ENCODE assay signal across 15 mouse cellular contexts in the genomic region with DNA sequence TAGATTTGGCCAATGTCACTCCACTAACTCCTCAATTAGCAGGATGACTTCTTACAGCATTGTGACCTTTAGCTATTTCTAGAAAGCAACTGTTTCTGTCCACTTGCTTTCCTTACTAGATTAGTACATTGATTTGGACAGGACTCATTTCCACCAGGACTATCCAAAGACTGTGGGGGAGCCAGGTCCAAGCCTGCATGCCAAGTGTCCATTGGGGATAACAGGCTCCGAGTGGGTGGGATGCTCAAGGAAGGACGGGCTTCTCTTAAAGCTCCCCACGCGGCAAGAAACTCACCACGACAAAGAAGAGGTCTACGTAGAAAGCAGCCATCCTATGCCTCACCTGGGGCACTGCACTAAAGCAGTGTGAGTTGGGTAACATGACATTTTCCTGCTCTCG.
DNase-seq lines count a peak whose midpoint lies in the region; TF ChIP-seq lines count a peak whose summit lies in the region.
"Had no signal": no experiment of that assay in that cellular context is flagged by ENCODE, and none has a peak within 500 bp of the region (broad histone marks: within the 10 kb centered on the region; RNA-seq: fewer than 3 reads in every experiment).

No protein-coding gene starts in this region.

- no peak for TF ChIP-seq CTCF in layer of hippocampus, adult 2 months (conservative IDR thresholded peaks at IDR 0.05)

- no peak overlapping the region for H3K4me3 ChIP-seq in layer of hippocampus, adult 2 months
- H3K4me3 ChIP-seq: embryonic facial prominence, embryonic 15.5 days; forebrain, embryonic 15.5 days; heart, embryonic 12.5 days; hindbrain, embryonic 12.5 days had no signal

- DNase-seq in cerebellum, postnatal 25 days = peak; percentile 19 to 31
- no peak for DNase-seq in cerebellum, adult 9-11 months
- DNase-seq in layer of hippocampus, adult 2 months (ENCODE audit: low spot score in 2 of 2) = no peak
- no peak for DNase-seq in layer of hippocampus, postnatal 36 days
- DNase-seq in brain, adult 2 months (ENCODE audit: low read depth, low spot score) = peak; percentile 35
- peak; percentile 4 for DNase-seq in naive thymus-derived CD4-positive, alpha-beta T cell, adult 2 months (ENCODE audit: low read depth)
- DNase-seq: adrenal gland, postnatal 14 days; cerebellum, adult 8-10 months; embryo, embryonic 11 days; gastrocnemius, postnatal 14 days; heart, postnatal 36 days had no signal

- H3K27ac ChIP-seq in layer of hippocampus, adult 2 months = peak overlapping the region; percentile 67; the same call in 1 of the 2 replicates
- H3K27ac ChIP-seq: embryonic facial prominence, embryonic 15.5 days; forebrain, embryonic 15.5 days; hindbrain, embryonic 12.5 days had no signal

Comparison
In these comparisons a context has a peak if more than half of its experiments do, and no peak if none do; other contexts are left out.
1. DNase-seq: peak in cerebellum, postnatal 25 days (2 of 2), brain, adult 2 months (single experiment) and naive thymus-derived CD4-positive, alpha-beta T cell, adult 2 months (single experiment); none in cerebellum, adult 9-11 months (single experiment), layer of hippocampus, adult 2 months (0 of 2) and layer of hippocampus, postnatal 36 days (0 of 2).